In the genomic region with DNA sequence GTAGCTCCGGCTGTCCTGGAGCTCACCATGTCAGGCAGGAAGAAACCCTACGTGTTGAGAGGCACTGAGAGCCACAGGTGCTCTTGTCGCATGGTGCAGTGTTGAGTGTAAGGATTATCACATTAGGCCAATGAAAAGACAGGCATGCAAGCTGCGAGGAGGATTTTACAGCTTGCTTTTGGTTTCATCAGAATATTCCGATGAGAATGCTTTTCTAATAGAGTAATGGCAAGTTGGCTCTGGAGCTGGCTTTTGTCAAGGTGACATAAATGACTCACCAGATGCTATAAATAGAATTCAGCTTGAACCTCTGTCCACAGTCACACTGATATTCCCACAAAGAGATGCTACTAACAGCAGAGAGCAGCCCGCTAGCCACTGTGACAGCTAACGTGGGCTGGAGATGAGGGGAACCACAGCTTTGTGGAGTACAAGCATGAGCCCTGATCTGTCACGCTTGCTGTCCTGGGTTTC, we compare ENCODE assay signal across 12 mouse cellular contexts. TPM values are rescaled to one million over a fixed set of nuclear protein-coding genes. Genes with fewer than 3 reads are reported as not detected.
DNase-seq lines count a peak whose midpoint lies in the region; ATAC-seq and TF ChIP-seq lines count a peak whose summit lies in the region.
"Had no signal": no experiment of that assay in that cellular context is flagged by ENCODE, and none has a peak within 500 bp of the region (broad histone marks: within the 10 kb centered on the region; RNA-seq: fewer than 3 reads in every experiment).

No protein-coding gene starts in this region.

- TF ChIP-seq POLR2A in small intestine, adult 2 months (IDR thresholded peaks at IDR 0.05; ENCODE audit: low read depth, low read length): no peak

- H3K4me3 ChIP-seq in midbrain, embryonic 11.5 days (ENCODE audit: low read depth, low read length): no peak overlapping the region
- no peak overlapping the region for H3K4me3 ChIP-seq in midbrain, embryonic 10.5 days
- no peak overlapping the region for H3K4me3 ChIP-seq in heart, embryonic 13.5 days
- no peak overlapping the region for H3K4me3 ChIP-seq in small intestine, adult 2 months (ENCODE audit: low read depth, low read length)
- H3K4me3 ChIP-seq: forebrain, embryonic 15.5 days; kidney, embryonic 15.5 days had no signal

- no peak for TF ChIP-seq CTCF in Patski (IDR thresholded peaks at IDR 0.05)
- TF ChIP-seq CTCF in small intestine, adult 2 months (IDR thresholded peaks at IDR 0.05; ENCODE audit: extremely low read depth, insufficient read length, insufficient replicate concordance, low read depth, low read length): no peak

- no peak for ATAC-seq in midbrain, embryonic 11.5 days (ENCODE audit: low FRiP score)
- ATAC-seq in Patski: peak; percentile 74
- ATAC-seq in heart, embryonic 13.5 days (ENCODE audit: extremely low read depth, insufficient number of reproducible peaks, low FRiP score, low TSS enrichment): peak; percentile 62; the same call in 1 of the 2 replicates
- ATAC-seq in erythroblast, adult 5-6 weeks (replicated peaks; ENCODE audit: low FRiP score, poor library complexity, severe bottlenecking): no peak
- ATAC-seq: forebrain, embryonic 15.5 days had no signal

- in situ Hi-C loops in Patski (cut with MboI; ENCODE audit: low pct_unique_long_range_greater_than_20kb): no loop called here

- CTCF ChIA-PET in Patski (lab: Charles Lee): interaction anchor here (0.8 to 1.2 kb wide), 3 partner anchors 9 to 123 kb away, joined by 3 read pairs; no protein-coding TSS in a partner anchor

- 74% methylated on average over 8 of the region's 8 CpGs for WGBS in midbrain, embryonic 11.5 days
- 76% methylated on average over 8 of the region's 8 CpGs for WGBS in midbrain, embryonic 10.5 days
- 23% methylated on average over 8 of the region's 8 CpGs for WGBS in heart, embryonic 13.5 days
- 47% methylated on average over 8 of the region's 8 CpGs for WGBS in small intestine, adult 2 months

- DNase-seq in midbrain, embryonic 11.5 days (ENCODE audit: low spot score, missing footprints): peak; percentile 78
- DNase-seq in midbrain, embryonic 10.5 days (ENCODE audit: low spot score): no peak
- DNase-seq in Patski (ENCODE audit: low read depth, low spot score): peak; percentile 28
- DNase-seq in gastrocnemius, postnatal 36 days: no peak
- no peak for DNase-seq in right cerebral cortex, postnatal 4 days
- DNase-seq: cerebellum, adult 9-10 months; lung, postnatal 10 days had no signal

- H3K4me1 ChIP-seq in midbrain, embryonic 11.5 days (ENCODE audit: control insufficient read depth, insufficient read depth, low read length): no peaks in the 10 kb centered on the region
- H3K4me1 ChIP-seq in midbrain, embryonic 10.5 days: peaks cover 11% of the 10 kb centered on the region
- peaks cover 36% of the 10 kb centered on the region for H3K4me1 ChIP-seq in heart, embryonic 13.5 days
- H3K4me1 ChIP-seq in small intestine, adult 2 months (ENCODE audit: control insufficient read depth, insufficient read depth, insufficient read length, low read length): peaks cover 7% of the 10 kb centered on the region
- H3K4me1 ChIP-seq: forebrain, embryonic 15.5 days; kidney, embryonic 15.5 days had no signal

- H3K27ac ChIP-seq in midbrain, embryonic 11.5 days (ENCODE audit: low read depth, low read length): no peak overlapping the region
- H3K27ac ChIP-seq in midbrain, embryonic 10.5 days (replicated peaks): no peak overlapping the region
- H3K27ac ChIP-seq in heart, embryonic 13.5 days (replicated peaks): peak overlapping the region; percentile 87
- peak overlapping the region; percentile 33 for H3K27ac ChIP-seq in small intestine, adult 2 months (ENCODE audit: insufficient read depth, low read depth, low read length)
- H3K27ac ChIP-seq: forebrain, embryonic 15.5 days; kidney, embryonic 15.5 days had no signal

- no peaks in the 10 kb centered on the region for H3K36me3 ChIP-seq in midbrain, embryonic 11.5 days (ENCODE audit: control insufficient read depth, insufficient read depth, low read length)
- no peaks in the 10 kb centered on the region for H3K36me3 ChIP-seq in midbrain, embryonic 10.5 days
- H3K36me3 ChIP-seq in heart, embryonic 13.5 days: no peaks in the 10 kb centered on the region
- H3K36me3 ChIP-seq in small intestine, adult 2 months (ENCODE audit: control insufficient read depth, insufficient read depth, low read length): no peaks in the 10 kb centered on the region
- H3K36me3 ChIP-seq: forebrain, embryonic 15.5 days; kidney, embryonic 15.5 days had no signal

- intact Hi-C loops in gastrocnemius, postnatal 36 days (cut with DNase I): no loop called here

- no peak overlapping the region for H3K9ac ChIP-seq in midbrain, embryonic 11.5 days (ENCODE audit: low read length)
- H3K9ac ChIP-seq in heart, embryonic 13.5 days: peak overlapping the region; percentile 4; the same call in 1 of the 2 replicates
- H3K9ac ChIP-seq: forebrain, embryonic 15.5 days; kidney, embryonic 15.5 days had no signal

- H3K4me2 ChIP-seq in midbrain, embryonic 11.5 days: no peak overlapping the region
- H3K4me2 ChIP-seq in heart, embryonic 13.5 days: peak overlapping the region; percentile 53
- H3K4me2 ChIP-seq: forebrain, embryonic 15.5 days; kidney, embryonic 15.5 days had no signal

- H3K9me3 ChIP-seq in midbrain, embryonic 11.5 days (ENCODE audit: control insufficient read depth, low read length): no peaks in the 10 kb centered on the region
- H3K9me3 ChIP-seq in midbrain, embryonic 10.5 days (replicated peaks): no peaks in the 10 kb centered on the region
- H3K9me3 ChIP-seq in heart, embryonic 13.5 days: no peaks in the 10 kb centered on the region
- H3K9me3 ChIP-seq: forebrain, embryonic 15.5 days; kidney, embryonic 15.5 days had no signal

- H3K27me3 ChIP-seq in midbrain, embryonic 11.5 days (ENCODE audit: control insufficient read depth, insufficient read depth, low read length): no peaks in the 10 kb centered on the region
- no peaks in the 10 kb centered on the region for H3K27me3 ChIP-seq in midbrain, embryonic 10.5 days (ENCODE audit: low read depth, poor library complexity, severe bottlenecking)
- H3K27me3 ChIP-seq in Patski: no peaks in the 10 kb centered on the region
- no peaks in the 10 kb centered on the region for H3K27me3 ChIP-seq in heart, embryonic 13.5 days (replicated peaks)
- H3K27me3 ChIP-seq in small intestine, adult 2 months (ENCODE audit: control insufficient read depth, insufficient read depth, low read length): no peaks in the 10 kb centered on the region
- H3K27me3 ChIP-seq: forebrain, embryonic 15.5 days; kidney, embryonic 15.5 days had no signal

- POLR2A ChIA-PET in Patski (lab: Charles Lee): interaction anchor here (0.6 kb wide), 1 partner anchor 99 kb away, joined by 5 read pairs; no protein-coding TSS in a partner anchor

RNA-seq across cellular contexts. Expression of gene Il6st, which starts 38.7 kb away (rescaled TPM):
- polyA plus RNA-seq in midbrain, embryonic 11.5 days (2014; fragmentation: Nextera tagmentation; extraction: Ambion mirVana): 28.4 and 32.3 TPM in 2 replicates
- 21.6 and 28.4 TPM in 2 replicates for polyA plus RNA-seq in midbrain, embryonic 10.5 days (2016; fragmentation: Nextera tagmentation; extraction: Ambion mirVana)
- 125 TPM for polyA plus RNA-seq in Patski (2021)
- 42.1 TPM in 2 replicates for polyA plus RNA-seq in heart, embryonic 13.5 days (2015; fragmentation: Nextera tagmentation; extraction: Ambion mirVana)
- 6.3 and 8.3 TPM in 2 replicates for polyA plus RNA-seq in small intestine, adult 2 months (2012; rRNA removed)
- 100 to 1,000 TPM; 124 to 163 TPM for total RNA-seq in gastrocnemius, postnatal 36 days (2021)
- total RNA-seq in erythroblast, adult 5-6 weeks (2015; ENCODE audit: low replicate concordance): 5.4 and 10.0 TPM in 2 replicates
- total RNA-seq in erythroblast, adult 5-6 weeks (2017; ENCODE audit: low replicate concordance): 3.6 and 4.0 TPM in 2 replicates

Comparison
In these comparisons a context has a peak if more than half of its experiments do, and no peak if none do; other contexts are left out.
1. DNase-seq: peak in midbrain, embryonic 11.5 days (single experiment) and Patski (single experiment); none in midbrain, embryonic 10.5 days (single experiment), gastrocnemius, postnatal 36 days (0 of 2) and right cerebral cortex, postnatal 4 days (single experiment).
2. ATAC-seq: peak in Patski (single experiment) and heart, embryonic 13.5 days (single experiment); none in midbrain, embryonic 11.5 days (single experiment) and erythroblast, adult 5-6 weeks (single experiment).
3. H3K27ac ChIP-seq: peak in heart, embryonic 13.5 days (single experiment) and small intestine, adult 2 months (single experiment); none in midbrain, embryonic 11.5 days (single experiment) and midbrain, embryonic 10.5 days (single experiment).